Mouse (Mus musculus) lung, postnatal 0 days (tissue): ENCODE data around the gene Wdr18. TPM values are rescaled to one million over a fixed set of nuclear protein-coding genes. Genes with fewer than 3 reads are reported as not detected.

Source experiments
- ATAC-seq: fragments of 200-750 bp; cut with Nextera tagmentation; 2 replicates; pipeline ENCODE4 v1.8.0; 2017; ENCODE audit warnings: moderate library complexity
- DNase-seq: peaks from one replicate; pipeline ENCODE4 v3.0.0-alpha.2; 2016; ENCODE audit warnings: low spot score
- H3K27ac ChIP-seq: fragments of 300-500 bp; sonication (generic); 2 replicates; pipeline ENCODE4 v1.5.1; 2014; ENCODE audit warnings: antibody characterized with exemption, mild to moderate bottlenecking, low read length, mixed read lengths
- H3K27me3 ChIP-seq: fragments of 300-500 bp; sonication (generic); replicated peaks from 2 replicates; pipeline ENCODE4 v1.6.1; 2014; ENCODE audit warnings: low read length, mixed read lengths; ENCODE audit not compliant: insufficient read depth
- H3K36me3 ChIP-seq: fragments of 300-500 bp; sonication (generic); 2 replicates; pipeline ENCODE4 v1.6.1; 2014; ENCODE audit warnings: low read length, mixed read lengths; ENCODE audit not compliant: insufficient read depth
- H3K4me1 ChIP-seq: fragments of 300-500 bp; sonication (generic); 2 replicates; pipeline ENCODE4 v1.6.1; 2014; ENCODE audit warnings: antibody characterized with exemption, low read depth, low read length, mixed read lengths; ENCODE audit not compliant: insufficient read depth
- H3K4me2 ChIP-seq: fragments of 300-500 bp; sonication (generic); replicated peaks from 2 replicates; pipeline ENCODE4 v1.6.1; 2014; ENCODE audit warnings: low read depth, mild to moderate bottlenecking, low read length, moderate library complexity, mixed read lengths
- H3K4me3 ChIP-seq: fragments of 300-500 bp; sonication (generic); 2 replicates; pipeline ENCODE4 v1.5.1; 2014; ENCODE audit warnings: low read depth, low read length
- H3K9ac ChIP-seq: fragments of 300-500 bp; sonication (generic); replicated peaks from 2 replicates; pipeline ENCODE4 v1.6.1; 2014; ENCODE audit warnings: low read depth, mild to moderate bottlenecking
- H3K9me3 ChIP-seq: fragments of 300-500 bp; sonication (generic); 2 replicates; pipeline ENCODE4 v1.6.1; 2016; ENCODE audit warnings: low read length, mixed read lengths
- CTCF ChIP-seq: IDR thresholded peaks from 2 replicates; pipeline ENCODE4 v1.5.1; 2016; ENCODE audit warnings: antibody characterized with exemption, mild to moderate bottlenecking
- EP300 ChIP-seq: IDR thresholded peaks from 2 replicates; pipeline ENCODE4 v1.6.1; 2016; ENCODE audit warnings: antibody characterized with exemption, mild to moderate bottlenecking, control low read depth
- WGBS: fragments of 180-500 bp; shearing (Covaris S2); extraction: QIAGEN DNeasy Blood & Tissue Kit; methylation state at CpG from one replicate; pipeline ENCODE4 v1.1.7; 2014; 5-methylcytosine and 5-hydroxymethylcytosine counted together
- polyA plus RNA-seq: library from polyadenylated mRNA; unstranded; fragments of >200 nt; fragmentation: Nextera tagmentation; extraction: Ambion mirVana; gene quantifications from 2 replicates; pipeline ENCODE4 v1.2.1, GENCODE M21; 2015

Wdr18 gene
- polyA plus RNA-seq, 1 experiment from 2014 or later, result 44.2 TPM

DNA sequence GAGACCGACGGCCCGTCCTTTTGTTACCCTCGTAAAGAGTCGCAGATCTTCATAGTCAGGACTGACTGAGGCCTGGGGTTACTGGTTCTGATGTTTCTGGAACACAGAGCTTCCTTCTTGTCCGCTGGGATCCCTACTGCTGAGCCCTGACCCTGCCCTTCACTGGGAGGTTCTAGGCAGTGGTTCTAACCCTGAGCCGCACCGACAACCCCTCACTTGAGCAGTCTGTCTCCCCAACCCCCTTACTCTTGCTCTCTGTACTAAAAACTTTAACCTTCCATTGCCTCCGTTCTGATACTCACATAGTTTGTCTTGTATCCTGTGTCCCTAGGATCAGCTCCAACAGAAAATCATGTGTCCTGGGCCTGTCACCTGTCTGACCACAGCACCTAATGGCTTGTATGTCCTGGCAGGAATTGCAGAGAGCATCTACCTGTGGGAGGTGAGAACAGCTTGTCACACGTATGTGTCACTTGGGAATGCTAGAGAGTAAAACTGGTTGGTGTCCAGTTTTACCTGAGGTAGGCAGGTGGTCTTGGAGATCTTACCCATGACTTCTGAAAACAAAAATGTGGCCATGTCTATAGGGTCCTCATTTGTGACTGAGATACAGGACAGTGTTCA lies 831 bp downstream of the Wdr18 start:
- WGBS, result 16% methylated on average over 10 of the region's 10 CpGs
- H3K36me3 ChIP-seq, result peaks cover 7% of the 10 kb centered on the region; the same call in 1 of the 2 replicates
- peak overlapping the region; percentile 89 for H3K4me2 ChIP-seq
- peak overlapping the region; percentile 56 for H3K9ac ChIP-seq
- DNase-seq (no peak), ATAC-seq (no peak)
- no peak overlapping the region for H3K27ac ChIP-seq
- no peak for TF ChIP-seq CTCF
- no peak for TF ChIP-seq EP300
- peak overlapping the region; percentile 82 for H3K4me3 ChIP-seq
- H3K9me3 ChIP-seq, result no peaks in the 10 kb centered on the region
- no peaks in the 10 kb centered on the region for H3K27me3 ChIP-seq
- peaks cover 8% of the 10 kb centered on the region; the same call in 1 of the 2 replicates for H3K4me1 ChIP-seq

- H3K9me3 ChIP-seq, result no peaks in the 10 kb centered on the region
- H3K4me3 ChIP-seq, result no peak overlapping the region
- no peak for DNase-seq
- no peak overlapping the region for H3K9ac ChIP-seq
- H3K27me3 ChIP-seq, result no peaks in the 10 kb centered on the region
- H3K27ac ChIP-seq, result no peak overlapping the region
- peaks cover 16% of the 10 kb centered on the region for H3K36me3 ChIP-seq
- TF ChIP-seq CTCF, result no peak
- no peak for TF ChIP-seq EP300
- no peak for ATAC-seq
- H3K4me1 ChIP-seq, result peaks cover 8% of the 10 kb centered on the region; the same call in 1 of the 2 replicates
- WGBS, result 91% methylated on average over 7 of the region's 7 CpGs
- H3K4me2 ChIP-seq, result no peak overlapping the region
Observed at GRCm38 (mm10) chr10:79964727-79965126, 4.8 kb downstream of the Wdr18 start.

- no peaks in the 10 kb centered on the region for H3K27me3 ChIP-seq
- H3K27ac ChIP-seq, result no peak overlapping the region
- no peak overlapping the region for H3K4me3 ChIP-seq
- H3K4me1 ChIP-seq, result peaks cover 6% of the 10 kb centered on the region; the same call in 1 of the 2 replicates
- no peak overlapping the region for H3K9ac ChIP-seq
- TF ChIP-seq EP300 (no peak), CTCF (no peak)
- DNase-seq, result no peak
- H3K9me3 ChIP-seq, result no peaks in the 10 kb centered on the region
- WGBS, result 88% methylated on average over 5 of the region's 5 CpGs
- peaks cover 16% of the 10 kb centered on the region for H3K36me3 ChIP-seq
- no peak overlapping the region for H3K4me2 ChIP-seq
- ATAC-seq, result no peak
Observed at GRCm38 (mm10) chr10:79965325-79965724, 5.4 kb downstream of the Wdr18 start.

DNA sequence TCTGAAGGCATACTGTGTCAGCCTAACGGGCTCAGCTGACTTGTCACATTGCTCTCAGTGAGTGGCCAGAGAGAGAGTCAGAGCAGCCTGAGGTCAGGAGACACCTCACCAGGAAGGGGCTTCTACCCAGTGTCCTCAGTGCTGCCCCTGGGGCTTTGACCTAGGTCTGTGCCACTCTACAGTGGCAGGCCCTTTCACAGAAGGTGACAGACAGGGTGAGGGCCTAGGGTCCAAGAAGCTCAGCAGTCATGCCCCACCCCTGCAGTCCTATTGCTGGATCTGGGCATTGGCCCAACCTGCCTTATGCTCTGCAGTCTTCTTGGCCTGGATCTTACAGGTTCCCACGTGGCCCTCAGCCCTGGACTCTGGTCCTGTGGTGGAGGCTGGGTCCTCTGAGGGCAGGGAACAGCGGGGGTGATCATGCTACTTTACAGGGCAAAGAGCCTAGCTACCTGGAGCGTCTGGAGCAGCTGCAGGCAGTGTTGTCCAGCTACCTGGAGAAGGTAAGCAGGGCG lies 7.0 kb downstream of the Wdr18 start:
- peaks cover 16% of the 10 kb centered on the region for H3K36me3 ChIP-seq
- peaks cover 4% of the 10 kb centered on the region; the same call in 1 of the 2 replicates for H3K27me3 ChIP-seq
- no peak overlapping the region for H3K4me2 ChIP-seq
- no peak overlapping the region for H3K9ac ChIP-seq
- 0 out of 2 replicates have a peak, but pooled peaks cover 4% of the 10 kb centered on the region for H3K4me1 ChIP-seq
- TF ChIP-seq EP300, result no peak
- TF ChIP-seq CTCF, result no peak
- no peak overlapping the region for H3K27ac ChIP-seq
- 89% methylated on average over 5 of the region's 5 CpGs for WGBS
- DNase-seq (no peak), ATAC-seq (no peak)
- H3K9me3 ChIP-seq, result no peaks in the 10 kb centered on the region
- no peak overlapping the region for H3K4me3 ChIP-seq

DNA sequence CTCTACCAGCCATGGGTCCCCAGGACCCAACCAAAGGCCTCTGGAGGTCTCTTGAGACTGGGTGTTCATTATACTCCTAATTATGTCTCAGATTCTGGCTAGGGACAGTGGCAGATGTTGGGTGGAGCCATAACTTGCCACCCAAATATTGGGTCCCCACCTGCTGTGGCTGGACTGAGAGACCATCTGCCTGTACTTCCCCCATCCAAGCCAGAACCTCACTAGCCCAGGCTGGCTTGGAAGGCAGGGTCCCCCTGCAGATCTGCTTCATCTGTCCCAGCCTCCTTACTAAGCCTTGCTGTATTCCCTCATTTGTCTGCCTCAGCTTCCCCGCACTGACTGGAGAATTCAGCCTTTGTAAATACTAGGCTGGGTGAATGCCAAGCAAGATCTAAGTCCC lies 8.2 kb downstream of the Wdr18 start:
- Histone ChIP-seq H3K4me1 (0 out of 2 replicates have a peak, but pooled peaks cover 4% of the 10 kb centered on the region), H3K27me3 (peaks cover 6% of the 10 kb centered on the region; the same call in 1 of the 2 replicates), H3K9ac (no peak overlapping the region), H3K4me3 (no peak overlapping the region), H3K36me3 (peaks cover 16% of the 10 kb centered on the region), H3K4me2 (no peak overlapping the region), H3K27ac (no peak overlapping the region), H3K9me3 (no peaks in the 10 kb centered on the region)
- no peak for TF ChIP-seq CTCF
- TF ChIP-seq EP300, result no peak
- 65% methylated on average over 1 of the region's 1 CpGs for WGBS
- ATAC-seq (no peak), DNase-seq (no peak)

DNA sequence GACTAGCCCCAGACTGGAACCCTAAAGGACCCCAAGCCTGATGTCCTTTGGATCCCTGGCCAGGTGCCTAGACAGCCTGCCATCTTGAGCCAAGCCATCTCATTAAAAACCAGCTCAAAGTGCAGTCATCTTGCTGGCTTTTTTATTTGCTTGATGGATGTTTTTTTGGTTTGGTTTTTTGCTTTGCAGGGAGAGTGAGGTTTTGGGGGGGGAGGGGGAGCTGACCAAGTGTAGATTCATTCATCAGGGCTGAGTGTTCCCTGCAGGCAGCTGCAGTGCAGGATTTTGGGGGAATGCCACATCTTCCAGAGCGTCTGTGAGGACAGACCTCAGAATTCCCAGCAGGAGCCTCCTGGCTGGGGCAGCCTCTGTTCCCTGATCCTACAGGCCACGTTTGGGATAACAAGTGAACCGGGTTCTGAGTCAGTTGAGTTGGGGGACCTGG lies 9.2 kb downstream of the Wdr18 start:
- H3K4me3 ChIP-seq, result no peak overlapping the region
- no peaks in the 10 kb centered on the region for H3K9me3 ChIP-seq
- no peak for DNase-seq
- H3K9ac ChIP-seq, result no peak overlapping the region
- TF ChIP-seq EP300 (no peak), CTCF (peak; percentile 7; the same call in 1 of the 2 replicates)
- no peak overlapping the region for H3K27ac ChIP-seq
- H3K4me1 ChIP-seq, result 0 out of 2 replicates have a peak, but pooled peaks cover 4% of the 10 kb centered on the region
- peaks cover 6% of the 10 kb centered on the region; the same call in 1 of the 2 replicates for H3K27me3 ChIP-seq
- peaks cover 16% of the 10 kb centered on the region for H3K36me3 ChIP-seq
- no peak for ATAC-seq
- WGBS, result 27% methylated on average over 3 of the region's 3 CpGs
- no peak overlapping the region for H3K4me2 ChIP-seq
